Mouse (Mus musculus) heart, embryonic 13.5 days (tissue): ENCODE measurements around the gene Zfp467. TPM values are rescaled to one million over a fixed set of nuclear protein-coding genes. Genes with fewer than 3 reads are reported as not detected.

ENCODE experiments used
- ATAC-seq: fragments of 200-750 bp; cut with Nextera tagmentation; 2 replicates; pipeline ENCODE4 v1.8.0; 2017; ENCODE audit warnings: moderate TSS enrichment; ENCODE audit not compliant: insufficient number of reproducible peaks, low FRiP score, low TSS enrichment; ENCODE audit errors: extremely low read depth
- H3K27ac ChIP-seq: fragments of 300-500 bp; sonication (generic); replicated peaks from 2 replicates; pipeline ENCODE4 v1.5.1; 2015; ENCODE audit warnings: moderate library complexity, mild to moderate bottlenecking, inconsistent platforms
- H3K27me3 ChIP-seq: fragments of 300-500 bp; sonication (generic); replicated peaks from 2 replicates; pipeline ENCODE4 v1.6.1; 2015; ENCODE audit warnings: mild to moderate bottlenecking, inconsistent platforms
- H3K36me3 ChIP-seq: fragments of 300-500 bp; sonication (generic); 2 replicates; pipeline ENCODE4 v1.6.1; 2015; ENCODE audit warnings: mild to moderate bottlenecking, inconsistent platforms
- H3K4me1 ChIP-seq: fragments of 300-500 bp; sonication (generic); 2 replicates; pipeline ENCODE4 v1.6.1; 2015; ENCODE audit warnings: inconsistent platforms
- H3K4me2 ChIP-seq: fragments of 300-500 bp; sonication (generic); 2 replicates; pipeline ENCODE4 v1.6.1; 2015; ENCODE audit warnings: inconsistent platforms, mild to moderate bottlenecking, moderate library complexity
- H3K4me3 ChIP-seq: fragments of 300-500 bp; sonication (generic); 2 replicates; pipeline ENCODE4 v1.5.1; 2015; ENCODE audit warnings: moderate library complexity, mild to moderate bottlenecking, inconsistent platforms
- H3K9ac ChIP-seq: fragments of 300-500 bp; sonication (generic); 2 replicates; pipeline ENCODE4 v1.6.1; 2015; ENCODE audit warnings: inconsistent platforms, mild to moderate bottlenecking, moderate library complexity
- H3K9me3 ChIP-seq: fragments of 300-500 bp; sonication (generic); 2 replicates; pipeline ENCODE4 v1.6.1; 2016; ENCODE audit warnings: inconsistent platforms
- WGBS: fragments of 180-500 bp; shearing (Covaris S2); methylation state at CpG from one replicate; pipeline ENCODE4 v1.1.7; 2015; ENCODE audit warnings: mixed read lengths; 5-methylcytosine and 5-hydroxymethylcytosine counted together
- polyA plus RNA-seq: library from polyadenylated mRNA; unstranded; fragments of >200 nt; fragmentation: Nextera tagmentation; extraction: Ambion mirVana; gene quantifications from 2 replicates; pipeline ENCODE4 v1.2.1, GENCODE M21; 2015

The Zfp467 gene
- polyA plus RNA-seq, 1 experiment from 2014 or later, result 16.1 TPM

GRCm38 (mm10) chr6:48409726-48410343 lies 35.8 kb downstream of the Zfp467 start:
- 90% methylated on average over 4 of the region's 4 CpGs for WGBS

GRCm38 (mm10) chr6:48404071-48404470 lies 41.6 kb downstream of the Zfp467 start:
- Histone ChIP-seq H3K4me3 (no peak overlapping the region), H3K9ac (no peak overlapping the region), H3K9me3 (no peaks in the 10 kb centered on the region), H3K36me3 (peaks cover 57% of the 10 kb centered on the region), H3K27me3 (no peaks in the 10 kb centered on the region), H3K27ac (no peak overlapping the region), H3K4me1 (peaks cover 32% of the 10 kb centered on the region), H3K4me2 (no peak overlapping the region)
- 85% methylated on average over 5 of the region's 5 CpGs for WGBS
- no peak for ATAC-seq

More at GRCm38 (mm10) chr6:48409726-48410343, 35.8 kb downstream of the Zfp467 start:
- H3K4me1 ChIP-seq, result peaks cover 20% of the 10 kb centered on the region
- H3K36me3 ChIP-seq, result peaks cover 99% of the 10 kb centered on the region
- H3K4me3 ChIP-seq, result no peak overlapping the region
- H3K9me3 ChIP-seq, result no peaks in the 10 kb centered on the region
- H3K27me3 ChIP-seq, result no peaks in the 10 kb centered on the region
- no peak overlapping the region for H3K4me2 ChIP-seq
- no peak overlapping the region for H3K27ac ChIP-seq
- no peak for ATAC-seq
- no peak overlapping the region for H3K9ac ChIP-seq

DNA sequence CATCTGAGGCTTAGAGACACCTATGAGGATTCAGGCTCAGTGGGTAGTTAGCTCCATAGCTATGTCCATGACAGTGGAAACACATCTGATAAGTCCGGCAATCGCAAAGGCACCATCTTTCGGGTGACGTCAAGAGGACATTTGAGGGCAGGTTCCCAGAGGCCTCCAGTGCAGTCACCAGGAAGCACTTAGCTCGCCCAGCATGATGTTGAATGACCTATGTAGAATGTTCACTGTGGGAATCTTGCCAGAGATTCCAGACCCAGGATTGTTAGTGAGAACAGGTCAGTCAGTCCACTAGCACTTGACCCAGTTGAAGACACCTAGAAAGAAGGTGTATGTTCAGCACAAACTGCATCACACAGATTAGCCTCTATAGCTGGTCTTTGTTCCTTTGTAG lies 45.7 kb downstream of the Zfp467 start:
- Histone ChIP-seq H3K27ac (no peak overlapping the region), H3K4me1 (peaks cover 64% of the 10 kb centered on the region), H3K9me3 (no peaks in the 10 kb centered on the region), H3K4me3 (no peak overlapping the region), H3K9ac (no peak overlapping the region), H3K36me3 (peaks cover 16% of the 10 kb centered on the region), H3K4me2 (no peak overlapping the region), H3K27me3 (no peaks in the 10 kb centered on the region)
- WGBS, result 77% methylated on average over 5 of the region's 5 CpGs
- no peak for ATAC-seq

- 27% methylated on average over 4 of the region's 4 CpGs for WGBS
- Histone ChIP-seq H3K36me3 (no peaks in the 10 kb centered on the region), H3K9ac (peak overlapping the region; percentile 92), H3K27ac (peak overlapping the region; percentile 90), H3K4me3 (peak overlapping the region; percentile 81), H3K4me1 (peaks cover 61% of the 10 kb centered on the region), H3K4me2 (peak overlapping the region; percentile 89), H3K27me3 (no peaks in the 10 kb centered on the region), H3K9me3 (no peaks in the 10 kb centered on the region)
- no peak for ATAC-seq
Measured at GRCm38 (mm10) chr6:48397336-48397735, 48.3 kb downstream of the Zfp467 start.

DNA sequence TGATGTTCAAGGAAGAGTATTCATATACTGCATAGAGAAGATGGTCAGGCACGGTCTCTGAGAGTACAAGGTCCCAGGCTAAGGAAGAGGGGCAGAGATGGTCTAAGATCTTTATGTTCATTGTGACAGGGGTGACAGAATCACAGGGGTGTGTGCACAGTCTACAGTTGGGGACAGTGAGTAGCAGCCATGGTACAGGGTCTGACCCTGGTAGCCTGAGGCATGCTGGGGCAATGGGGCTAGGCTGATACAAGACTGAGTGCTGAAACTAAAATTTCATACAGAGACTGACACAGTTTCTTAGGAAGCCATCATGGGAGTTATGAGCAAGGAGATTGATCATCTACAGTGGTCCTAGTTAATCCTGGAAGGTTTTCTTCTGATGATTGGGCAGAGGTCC lies 48.9 kb downstream of the Zfp467 start:
- Histone ChIP-seq H3K36me3 (no peaks in the 10 kb centered on the region), H3K27ac (peak overlapping the region; percentile 90), H3K4me2 (peak overlapping the region; percentile 89), H3K27me3 (no peaks in the 10 kb centered on the region), H3K4me3 (peak overlapping the region; percentile 81), H3K9me3 (no peaks in the 10 kb centered on the region), H3K9ac (peak overlapping the region; percentile 92), H3K4me1 (peaks cover 57% of the 10 kb centered on the region)
- no peak for ATAC-seq
- 83% methylated on average over 1 of the region's 1 CpGs for WGBS

- peak overlapping the region; percentile 81 for H3K4me3 ChIP-seq
- peak overlapping the region; percentile 89 for H3K4me2 ChIP-seq
- H3K9ac ChIP-seq, result peak overlapping the region; percentile 92
- H3K9me3 ChIP-seq, result no peaks in the 10 kb centered on the region
- peaks cover 52% of the 10 kb centered on the region for H3K4me1 ChIP-seq
- no peaks in the 10 kb centered on the region for H3K36me3 ChIP-seq
- H3K27me3 ChIP-seq, result no peaks in the 10 kb centered on the region
- no peak for ATAC-seq
- WGBS, result 28% methylated on average over 15 of the region's 15 CpGs
- peak overlapping the region; percentile 90 for H3K27ac ChIP-seq
Measured at GRCm38 (mm10) chr6:48396008-48396595, 49.5 kb downstream of the Zfp467 start.

DNA sequence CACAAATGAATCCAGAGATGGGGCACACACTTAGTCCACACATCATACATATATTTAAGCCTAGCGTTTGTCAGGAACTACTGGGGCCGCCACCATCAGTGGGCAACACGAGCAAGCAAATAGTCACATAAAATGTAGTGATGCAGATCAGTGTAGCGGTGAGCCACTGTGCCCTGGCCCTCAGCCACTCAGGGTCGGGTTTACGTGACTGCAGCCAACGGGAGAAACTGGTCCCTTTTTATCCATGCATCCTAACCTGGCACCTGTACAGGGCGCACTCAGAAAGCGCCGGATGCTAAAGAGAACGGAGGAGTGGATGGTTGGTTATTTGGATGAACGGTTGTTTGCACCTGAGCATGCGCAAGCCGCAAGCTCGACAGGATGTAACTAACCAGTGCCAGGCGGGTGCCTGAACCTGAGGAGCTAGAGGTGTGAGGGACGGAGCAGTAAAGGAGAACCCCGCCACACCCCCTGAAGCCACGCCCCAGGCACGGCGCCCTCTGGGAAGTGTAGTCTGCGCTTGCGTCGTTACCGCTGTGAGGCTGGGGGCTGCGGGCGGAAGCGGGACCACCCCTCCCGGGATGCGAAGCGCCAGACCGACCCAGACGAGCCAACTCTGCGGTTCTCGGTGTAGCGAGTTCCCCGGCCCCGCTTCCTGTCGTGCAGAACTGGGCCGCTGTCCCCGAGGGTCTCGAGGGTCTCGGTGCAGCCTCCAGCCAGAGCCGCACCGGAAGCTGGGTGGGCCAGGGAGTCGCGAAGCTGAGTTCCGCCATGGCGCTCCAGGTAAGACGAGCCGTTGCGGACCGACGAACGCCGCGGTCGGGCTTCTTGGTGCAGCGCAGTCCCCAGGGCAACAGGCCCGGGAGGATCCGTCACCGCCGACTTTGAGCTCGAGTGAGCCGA lies 50.3 kb downstream of the Zfp467 start, which contains the start of gene Krba1:
Gene Krba1 (plus strand): TSS at position 482 of the 903 bp plus-strand sequence.
- ATAC-seq, result peak; percentile 69
- Histone ChIP-seq H3K4me1 (peaks cover 44% of the 10 kb centered on the region), H3K9ac (peak within 1 kb of the TSS; percentile 92), H3K9me3 (no peaks in the 10 kb centered on the region), H3K4me3 (peak within 1 kb of the TSS; percentile 81), H3K27me3 (no peaks in the 10 kb centered on the region), H3K27ac (peak within 1 kb of the TSS; percentile 90), H3K36me3 (no peaks in the 10 kb centered on the region), H3K4me2 (peak within 1 kb of the TSS; percentile 89)
- WGBS, result 1% methylated on average over 65 of the region's 65 CpGs

- no peaks in the 10 kb centered on the region for H3K27me3 ChIP-seq
- no peak overlapping the region for H3K9ac ChIP-seq
- ATAC-seq, result no peak
- H3K4me3 ChIP-seq, result no peak overlapping the region
- no peaks in the 10 kb centered on the region for H3K36me3 ChIP-seq
- no peak overlapping the region for H3K4me2 ChIP-seq
- peaks cover 31% of the 10 kb centered on the region for H3K4me1 ChIP-seq
- H3K9me3 ChIP-seq, result no peaks in the 10 kb centered on the region
- no peak overlapping the region for H3K27ac ChIP-seq
Measured at GRCm38 (mm10) chr6:48393811-48394210, 51.8 kb downstream of the Zfp467 start.

DNA sequence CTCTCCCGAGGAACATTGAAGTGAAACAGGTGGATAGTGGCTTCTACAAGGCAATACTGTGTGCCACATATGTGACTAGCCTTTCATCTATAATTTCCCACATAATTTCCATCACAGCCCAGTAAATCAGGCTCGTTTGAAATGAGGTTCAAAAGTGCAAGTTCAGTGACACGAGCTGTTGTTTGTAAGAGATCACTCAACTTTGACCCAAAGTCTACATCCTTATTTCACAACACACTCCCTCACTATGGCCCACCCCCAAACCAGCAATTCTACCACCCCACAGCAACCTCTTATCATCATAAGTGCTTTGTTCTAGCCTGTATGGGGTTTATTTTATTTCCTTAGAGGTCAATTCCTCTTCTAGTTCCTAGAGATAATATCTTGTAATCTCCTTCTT lies 57.4 kb downstream of the Zfp467 start:
- Histone ChIP-seq H3K4me3 (no peak overlapping the region), H3K4me1 (no peaks in the 10 kb centered on the region), H3K27ac (no peak overlapping the region)

More for the DNA sequence above, 57.4 kb downstream of the Zfp467 start:
- no peak overlapping the region for H3K4me2 ChIP-seq
- no peaks in the 10 kb centered on the region for H3K27me3 ChIP-seq
- H3K9me3 ChIP-seq, result peaks cover 7% of the 10 kb centered on the region; the same call in 1 of the 2 replicates
- 53% methylated on average over 3 of the region's 3 CpGs for WGBS
- H3K9ac ChIP-seq, result no peak overlapping the region
- no peaks in the 10 kb centered on the region for H3K36me3 ChIP-seq
- ATAC-seq, result no peak
